Comparison of ENCODE assay signal across 9 mouse cellular contexts in genomic region chr16:17803675-17804448, GRCm38 (mm10). TPM values are rescaled to one million over a fixed set of nuclear protein-coding genes. Genes with fewer than 3 reads are reported as not detected.
A peak's percentile ranks its signal among the peaks of the same experiment; 100 is the strongest.
DNase-seq lines count a peak whose midpoint lies in the region; ATAC-seq and TF ChIP-seq lines count a peak whose summit lies in the region.
"Had no signal": no experiment of that assay in that cellular context is flagged by ENCODE, and none has a peak within 500 bp of the region (broad histone marks: within the 10 kb centered on the region; RNA-seq: fewer than 3 reads in every experiment).

No protein-coding gene starts in this region.

- H3K9ac ChIP-seq in kidney, embryonic 15.5 days = peak overlapping the region; percentile 29; the same call in 1 of the 2 replicates
- H3K9ac ChIP-seq in embryonic facial prominence, embryonic 11.5 days (replicated peaks; ENCODE audit: low read length) = peak overlapping the region; percentile 10; the same call in 1 of the 2 replicates
- H3K9ac ChIP-seq in hindbrain, postnatal 0 days (replicated peaks; ENCODE audit: low read length) = 0 out of 2 replicates have a peak overlapping the region, but pooled peaks have one; percentile 35

- peaks cover 86% of the 10 kb centered on the region for H3K27me3 ChIP-seq in kidney, embryonic 15.5 days
- H3K27me3 ChIP-seq in embryonic facial prominence, embryonic 11.5 days (ENCODE audit: control insufficient read depth, insufficient read depth, low read length) = peaks cover 43% of the 10 kb centered on the region
- H3K27me3 ChIP-seq in hindbrain, postnatal 0 days (ENCODE audit: insufficient read depth, low read length) = peaks cover 63% of the 10 kb centered on the region

- no peak for DNase-seq in kidney, postnatal 10 days
- DNase-seq in embryonic facial prominence, embryonic 11.5 days (ENCODE audit: low spot score) = no peak
- no peak for DNase-seq in hindbrain, postnatal 0 days (ENCODE audit: low spot score)
- DNase-seq in naive thymus-derived CD4-positive, alpha-beta T cell, adult 2 months (ENCODE audit: low read depth) = peak; percentile 30
- DNase-seq in left cerebral cortex, adult 8-10 months (ENCODE audit: low spot score in 2 of 2) = no peak
- DNase-seq in layer of hippocampus, postnatal 25 days (ENCODE audit: extremely low spot score in 1 of 2, low spot score in 1 of 2) = no peak
- DNase-seq in cerebellum, postnatal 14 days = no peak

- 28% methylated on average over 33 of the region's 33 CpGs for WGBS in kidney, embryonic 15.5 days
- WGBS in embryonic facial prominence, embryonic 11.5 days = 12% methylated on average over 33 of the region's 33 CpGs
- WGBS in hindbrain, postnatal 0 days = 9% methylated on average over 33 of the region's 33 CpGs

- ATAC-seq in kidney, embryonic 15.5 days (replicated peaks; ENCODE audit: low FRiP score) = 0 out of 2 replicates have a peak, but pooled peaks have one; percentile 3
- no peak for ATAC-seq in embryonic facial prominence, embryonic 11.5 days (replicated peaks; ENCODE audit: insufficient number of reproducible peaks, low FRiP score, low TSS enrichment, low read depth)
- no peak for ATAC-seq in hindbrain, postnatal 0 days

- no peak for TF ChIP-seq CTCF in hindbrain, postnatal 0 days (IDR thresholded peaks at IDR 0.05; ENCODE audit: low read depth)

- H3K9me3 ChIP-seq in kidney, embryonic 15.5 days (replicated peaks) = no peaks in the 10 kb centered on the region
- H3K9me3 ChIP-seq in embryonic facial prominence, embryonic 11.5 days (replicated peaks; ENCODE audit: control insufficient read depth, low read length) = no peaks in the 10 kb centered on the region
- H3K9me3 ChIP-seq in hindbrain, postnatal 0 days (ENCODE audit: low read length) = no peaks in the 10 kb centered on the region

- peak overlapping the region; percentile 64 for H3K4me2 ChIP-seq in kidney, embryonic 15.5 days
- peak overlapping the region; percentile 50 for H3K4me2 ChIP-seq in embryonic facial prominence, embryonic 11.5 days (ENCODE audit: low read depth, low read length)
- H3K4me2 ChIP-seq in hindbrain, postnatal 0 days (ENCODE audit: low read depth, low read length) = peak overlapping the region; percentile 70

- peaks cover 5% of the 10 kb centered on the region; the same call in 1 of the 2 replicates for H3K36me3 ChIP-seq in kidney, embryonic 15.5 days
- no peaks in the 10 kb centered on the region; the same call in 1 of the 2 replicates for H3K36me3 ChIP-seq in embryonic facial prominence, embryonic 11.5 days (replicated peaks; ENCODE audit: control insufficient read depth, insufficient read depth, low read depth, low read length)
- no peaks in the 10 kb centered on the region for H3K36me3 ChIP-seq in hindbrain, postnatal 0 days (ENCODE audit: insufficient read depth, low read length)

- no peak overlapping the region for H3K27ac ChIP-seq in kidney, embryonic 15.5 days
- H3K27ac ChIP-seq in embryonic facial prominence, embryonic 11.5 days (replicated peaks; ENCODE audit: low read depth, low read length) = no peak overlapping the region
- H3K27ac ChIP-seq in hindbrain, postnatal 0 days = no peak overlapping the region

- peak overlapping the region; percentile 36 for H3K4me3 ChIP-seq in kidney, embryonic 15.5 days (replicated peaks)
- H3K4me3 ChIP-seq in embryonic facial prominence, embryonic 11.5 days (ENCODE audit: low read depth, low read length) = peak overlapping the region; percentile 24
- peak overlapping the region; percentile 39 for H3K4me3 ChIP-seq in hindbrain, postnatal 0 days (ENCODE audit: low read length)

- H3K4me1 ChIP-seq in kidney, embryonic 15.5 days = peaks cover 86% of the 10 kb centered on the region
- peaks cover 38% of the 10 kb centered on the region for H3K4me1 ChIP-seq in embryonic facial prominence, embryonic 11.5 days (ENCODE audit: control insufficient read depth, insufficient read depth, low read length)
- peaks cover 26% of the 10 kb centered on the region for H3K4me1 ChIP-seq in hindbrain, postnatal 0 days (ENCODE audit: insufficient read depth, low read length)

RNA-seq across cellular contexts. Expression of gene Scarf2, which starts 6.8 kb away (rescaled TPM):
- polyA plus RNA-seq in kidney, embryonic 15.5 days (2015; fragmentation: Nextera tagmentation; extraction: Ambion mirVana) = 10.8 and 12.3 TPM in 2 replicates
- 13.5 and 15.3 TPM in 2 replicates for polyA plus RNA-seq in embryonic facial prominence, embryonic 11.5 days (2014; fragmentation: Nextera tagmentation; extraction: Ambion mirVana)
- total RNA-seq in hindbrain, postnatal 0 days (2014; rRNA removed) = 15.5 and 15.6 TPM in 2 replicates
- polyA plus RNA-seq in hindbrain, postnatal 0 days (2015; fragmentation: Nextera tagmentation; extraction: Ambion mirVana) = 2.0 and 2.3 TPM in 2 replicates
- 1 to 10 TPM; 4.1 to 4.3 (median 4.1) TPM for total RNA-seq in left cerebral cortex, adult 8-10 months (2022)
- total RNA-seq in layer of hippocampus, postnatal 25 days (2021) = 1 to 10 TPM; 2.7 to 2.8 TPM
- total RNA-seq: neutrophil, adult 5-6 weeks had no signal

RNA-seq across cellular contexts. Expression of gene B830017H08Rik, which starts 29.1 kb away (rescaled TPM):
- 0.26 and 0.27 TPM in 2 replicates for polyA plus RNA-seq in kidney, embryonic 15.5 days (2015; fragmentation: Nextera tagmentation; extraction: Ambion mirVana)
- not detected in 2 replicates for polyA plus RNA-seq in embryonic facial prominence, embryonic 11.5 days (2014; fragmentation: Nextera tagmentation; extraction: Ambion mirVana)
- total RNA-seq in hindbrain, postnatal 0 days (2014; rRNA removed) = 6.1 and 9.1 TPM in 2 replicates
- 6.3 and 6.4 TPM in 2 replicates for polyA plus RNA-seq in hindbrain, postnatal 0 days (2015; fragmentation: Nextera tagmentation; extraction: Ambion mirVana)
- total RNA-seq in left cerebral cortex, adult 8-10 months (2022) = 1 to 10 TPM; 2.7 to 5.1 (median 3.8) TPM
- 1 to 10 TPM; 3.6 to 3.7 TPM for total RNA-seq in layer of hippocampus, postnatal 25 days (2021)
- total RNA-seq: neutrophil, adult 5-6 weeks had no signal

RNA-seq across cellular contexts. Expression of gene Car15, which starts 34.3 kb away (rescaled TPM):
- polyA plus RNA-seq in kidney, embryonic 15.5 days (2015; fragmentation: Nextera tagmentation; extraction: Ambion mirVana) = 20.2 and 21.6 TPM in 2 replicates
- polyA plus RNA-seq in embryonic facial prominence, embryonic 11.5 days (2014; fragmentation: Nextera tagmentation; extraction: Ambion mirVana) = 1.7 and 2.0 TPM in 2 replicates
- total RNA-seq in hindbrain, postnatal 0 days (2014; rRNA removed) = 3.3 and 7.0 TPM in 2 replicates
- 1.9 TPM in 2 replicates for polyA plus RNA-seq in hindbrain, postnatal 0 days (2015; fragmentation: Nextera tagmentation; extraction: Ambion mirVana)
- 10 to 100 TPM in 1 of 4 experiments, 1 to 10 TPM in 3; 6.5 to 13.3 (median 7.8) TPM for total RNA-seq in left cerebral cortex, adult 8-10 months (2022)
- 10 to 100 TPM; 12.9 to 13.5 TPM for total RNA-seq in layer of hippocampus, postnatal 25 days (2021)

RNA-seq across cellular contexts. Expression of gene Klhl22, which starts 44.4 kb away (rescaled TPM):
- 65.1 and 71.4 TPM in 2 replicates for polyA plus RNA-seq in kidney, embryonic 15.5 days (2015; fragmentation: Nextera tagmentation; extraction: Ambion mirVana)
- polyA plus RNA-seq in embryonic facial prominence, embryonic 11.5 days (2014; fragmentation: Nextera tagmentation; extraction: Ambion mirVana) = 48.0 and 58.1 TPM in 2 replicates
- 176 and 190 TPM in 2 replicates for total RNA-seq in hindbrain, postnatal 0 days (2014; rRNA removed)
- 69.6 and 80.5 TPM in 2 replicates for polyA plus RNA-seq in hindbrain, postnatal 0 days (2015; fragmentation: Nextera tagmentation; extraction: Ambion mirVana)
- total RNA-seq in left cerebral cortex, adult 8-10 months (2022) = 100 to 1,000 TPM in 1 of 4 experiments, 10 to 100 TPM in 3; 82.2 to 105 (median 95.4) TPM
- total RNA-seq in layer of hippocampus, postnatal 25 days (2021) = 100 to 1,000 TPM in 1 of 2 experiments, 10 to 100 TPM in 1; 97.3 to 103 TPM
